Mouse (Mus musculus) kidney, adult 18-20 months (tissue): ENCODE measurements at regions not wholly inside any gene's neighbourhood (a gene's known extent, or its start where the extent isn't known, plus 50 kb on each side); places are given as distances from the start of the nearest gene placed in this dataset.

Experiments used
- DNase-seq: peaks from one replicate; pipeline ENCODE4 v3.0.0; 2021

DNA sequence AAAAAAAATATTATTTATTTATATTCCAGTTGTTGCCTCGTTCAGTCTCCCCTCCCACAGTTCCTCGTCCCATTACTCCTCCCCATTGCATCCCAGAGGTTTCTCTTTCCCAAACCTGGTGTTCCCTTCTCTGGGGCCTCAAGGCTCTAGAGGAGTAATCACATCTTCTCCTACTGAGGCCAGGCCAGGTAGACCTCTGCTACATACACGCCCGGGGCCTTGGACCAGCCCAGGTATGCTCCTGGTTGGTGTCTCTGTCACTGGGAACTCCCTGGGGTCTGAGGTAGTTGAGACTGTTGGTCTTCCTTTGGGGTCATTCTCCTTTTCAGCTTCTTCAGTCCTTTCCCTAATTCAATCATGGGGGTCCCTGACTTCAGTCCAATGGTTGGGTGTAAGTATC, 50.0 kb upstream of the Adamts5 start:
- DNase-seq, result no peak
